Mouse (Mus musculus) erythroblast, embryonic 14.5 days (primary cell): ENCODE measurements around the gene Maml1. TPM values are rescaled to one million over a fixed set of nuclear protein-coding genes. Genes with fewer than 3 reads are reported as not detected.

ENCODE experiments used
- H3K27me3 ChIP-seq: 2 replicates; pipeline ENCODE4 v1.6.1; 2012; ENCODE audit warnings: inconsistent platforms; ENCODE audit not compliant: control insufficient read depth
- H3K36me3 ChIP-seq: 2 replicates; pipeline ENCODE4 v1.6.1; 2012; ENCODE audit warnings: mild to moderate bottlenecking, inconsistent platforms; ENCODE audit not compliant: control insufficient read depth
- H3K4me1 ChIP-seq: 2 replicates; pipeline ENCODE4 v1.6.1; 2012; ENCODE audit warnings: inconsistent platforms; ENCODE audit not compliant: control insufficient read depth
- H3K4me3 ChIP-seq: replicated peaks from 2 replicates; pipeline ENCODE3; 2012; ENCODE audit warnings: moderate library complexity, mild to moderate bottlenecking, inconsistent platforms
- H3K9me3 ChIP-seq: 2 replicates; pipeline ENCODE4 v1.6.1; 2012; ENCODE audit warnings: low read length, inconsistent platforms, mixed read lengths; ENCODE audit not compliant: control insufficient read depth
- GATA1 ChIP-seq: IDR thresholded peaks from 2 replicates; pipeline ENCODE4 v1.6.1; 2012; ENCODE audit warnings: low read length, inconsistent platforms, mixed read lengths
- TAL1 ChIP-seq: IDR thresholded peaks from 3 replicates; pipeline ENCODE4 v1.6.1; 2012; ENCODE audit warnings: low read length, inconsistent platforms, mixed read lengths
- polyA plus RNA-seq: library from polyadenylated mRNA; stranded (reverse); fragments of >175 nt; gene quantifications from 2 replicates; pipeline ENCODE4 v1.2.3, GENCODE M21; 2012

The Maml1 gene
- polyA plus RNA-seq, 1 experiment: 0.47 TPM

- H3K36me3 ChIP-seq: peaks cover 41% of the 10 kb centered on the region
- no peaks in the 10 kb centered on the region for H3K9me3 ChIP-seq
- H3K4me3 ChIP-seq: no peak overlapping the region
- H3K4me1 ChIP-seq: peaks cover 2% of the 10 kb centered on the region; the same call in 1 of the 2 replicates
- TF ChIP-seq TAL1 (no peak), GATA1 (no peak)
- no peaks in the 10 kb centered on the region for H3K27me3 ChIP-seq
Measured at GRCm38 (mm10) chr11:50269163-50269562, 22.9 kb downstream of the Maml1 start.

DNA sequence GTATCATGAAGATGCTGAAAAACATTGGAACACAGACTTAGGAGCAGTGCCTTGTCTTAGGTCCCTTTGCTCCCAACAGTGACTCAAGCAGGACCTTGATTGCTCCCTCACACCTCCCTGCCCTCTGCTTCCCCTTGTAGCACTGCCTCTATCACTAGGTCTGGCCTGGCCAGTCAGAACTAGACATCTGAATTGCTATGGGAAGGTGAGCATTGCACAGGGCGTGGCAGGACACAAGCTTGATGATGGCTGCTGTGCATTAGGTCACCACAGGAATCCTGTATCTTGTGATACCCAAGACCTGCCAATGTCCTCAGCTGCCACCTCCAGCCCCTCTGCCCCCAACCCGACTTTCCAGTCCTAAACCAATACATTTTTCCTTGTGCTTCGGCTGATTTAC, 25.1 kb downstream of the Maml1 start:
- Histone ChIP-seq H3K27me3 (no peaks in the 10 kb centered on the region), H3K9me3 (no peaks in the 10 kb centered on the region), H3K4me1 (peaks cover 2% of the 10 kb centered on the region; the same call in 1 of the 2 replicates), H3K36me3 (peaks cover 57% of the 10 kb centered on the region), H3K4me3 (no peak overlapping the region)
- TF ChIP-seq GATA1 (no peak), TAL1 (no peak)

GRCm38 (mm10) chr11:50265931-50266330, 26.2 kb downstream of the Maml1 start:
- H3K36me3 ChIP-seq: peaks cover 68% of the 10 kb centered on the region

DNA sequence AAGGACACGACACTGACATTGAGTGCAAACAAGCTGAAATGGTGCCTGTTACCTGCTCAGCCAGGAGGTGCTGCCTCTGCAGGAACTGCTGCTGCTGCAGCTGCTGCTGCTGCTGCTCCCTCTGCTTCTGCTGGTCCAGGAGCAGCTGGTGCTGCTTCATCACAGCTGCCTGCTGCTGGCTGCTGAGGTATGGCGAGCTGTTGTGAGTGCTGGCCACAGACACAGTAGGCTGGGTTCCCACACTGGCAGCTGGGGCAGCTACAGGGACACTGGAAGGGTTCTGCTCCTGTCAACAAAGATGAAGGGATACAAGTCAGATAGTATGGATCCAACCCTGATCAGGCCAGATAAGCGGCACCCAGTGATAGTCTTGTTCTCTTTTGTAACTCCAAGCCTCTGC, 28.9 kb downstream of the Maml1 start:
- H3K9me3 ChIP-seq: no peaks in the 10 kb centered on the region
- TF ChIP-seq TAL1 (no peak), GATA1 (no peak)
- H3K4me1 ChIP-seq: peaks cover 2% of the 10 kb centered on the region; the same call in 1 of the 2 replicates
- no peak overlapping the region for H3K4me3 ChIP-seq
- no peaks in the 10 kb centered on the region for H3K27me3 ChIP-seq
- H3K36me3 ChIP-seq: peaks cover 92% of the 10 kb centered on the region

More at GRCm38 (mm10) chr11:50265931-50266330, 26.2 kb downstream of the Maml1 start:
- Histone ChIP-seq H3K27me3 (no peaks in the 10 kb centered on the region), H3K4me1 (peaks cover 2% of the 10 kb centered on the region; the same call in 1 of the 2 replicates), H3K4me3 (no peak overlapping the region), H3K9me3 (no peaks in the 10 kb centered on the region)
- TF ChIP-seq GATA1: no peak
- no peak for TF ChIP-seq TAL1

- peaks cover 94% of the 10 kb centered on the region for H3K36me3 ChIP-seq
- no peak overlapping the region for H3K4me3 ChIP-seq
- no peaks in the 10 kb centered on the region; the same call in 1 of the 2 replicates for H3K4me1 ChIP-seq
- H3K9me3 ChIP-seq: no peaks in the 10 kb centered on the region
- H3K27me3 ChIP-seq: no peaks in the 10 kb centered on the region
- no peak for TF ChIP-seq GATA1
- no peak for TF ChIP-seq TAL1
Measured at GRCm38 (mm10) chr11:50262020-50262419, 30.1 kb downstream of the Maml1 start.

DNA sequence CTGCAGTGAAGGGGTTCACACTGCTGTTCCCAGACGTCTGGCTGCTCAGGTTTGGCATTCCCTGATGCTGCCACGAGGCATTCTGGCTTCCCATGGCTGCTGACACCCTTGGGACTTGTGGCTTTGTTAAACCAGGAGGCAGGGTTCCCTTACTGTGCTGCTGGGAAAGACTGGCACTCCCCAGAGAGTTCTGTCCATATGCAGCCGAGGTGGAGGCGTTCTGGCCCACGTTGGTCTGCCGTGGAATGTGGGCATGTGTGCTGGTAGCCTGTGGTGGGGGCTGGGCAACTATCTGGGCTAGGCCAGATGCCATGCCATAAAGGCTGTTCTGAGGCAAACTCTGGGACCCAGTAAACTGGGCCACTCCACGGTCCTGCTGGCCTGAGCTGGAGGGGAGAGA, 33.8 kb downstream of the Maml1 start:
- Histone ChIP-seq H3K36me3 (peaks cover 71% of the 10 kb centered on the region), H3K27me3 (no peaks in the 10 kb centered on the region), H3K9me3 (no peaks in the 10 kb centered on the region), H3K4me3 (no peak overlapping the region), H3K4me1 (no peaks in the 10 kb centered on the region; the same call in 1 of the 2 replicates)
- TF ChIP-seq TAL1 (no peak), GATA1 (no peak)

GRCm38 (mm10) chr11:50256615-50257014, 35.5 kb downstream of the Maml1 start:
- no peak for TF ChIP-seq TAL1
- TF ChIP-seq GATA1: no peak
- no peaks in the 10 kb centered on the region for H3K9me3 ChIP-seq
- H3K27me3 ChIP-seq: no peaks in the 10 kb centered on the region
- peaks cover 57% of the 10 kb centered on the region for H3K36me3 ChIP-seq
- H3K4me3 ChIP-seq: no peak overlapping the region
- no peaks in the 10 kb centered on the region; the same call in 1 of the 2 replicates for H3K4me1 ChIP-seq

DNA sequence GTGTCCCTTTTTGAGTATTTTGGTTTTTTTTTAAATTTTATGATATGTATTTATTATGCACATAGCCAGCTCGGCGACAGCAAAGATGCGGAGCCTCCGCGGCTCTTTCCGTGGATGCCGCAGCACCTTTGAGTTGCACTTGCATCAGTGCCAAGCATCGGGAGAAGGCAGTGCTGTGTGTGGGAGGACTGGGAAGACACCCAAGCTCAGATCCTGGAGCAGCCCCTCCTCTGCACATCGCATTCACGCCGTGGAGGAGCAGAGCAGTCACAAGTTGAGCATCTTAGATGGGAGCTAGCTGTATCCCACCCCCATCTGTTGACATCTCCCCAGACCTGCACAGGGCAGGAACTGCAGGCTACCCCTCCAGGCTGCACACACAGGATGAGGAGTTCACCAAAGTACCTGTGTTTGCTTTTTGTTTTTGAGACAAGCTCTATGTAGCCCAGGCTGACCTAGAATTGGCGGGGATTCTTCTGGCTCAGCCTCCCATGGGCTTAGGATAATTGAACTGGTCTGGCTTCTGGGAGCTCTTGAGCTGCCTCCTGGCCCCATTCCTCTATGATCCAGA, 38.0 kb downstream of the Maml1 start:
- Histone ChIP-seq H3K27me3 (no peaks in the 10 kb centered on the region), H3K9me3 (no peaks in the 10 kb centered on the region), H3K4me1 (no peaks in the 10 kb centered on the region; the same call in 1 of the 2 replicates), H3K4me3 (no peak overlapping the region), H3K36me3 (peaks cover 32% of the 10 kb centered on the region)
- no peak for TF ChIP-seq GATA1
- no peak for TF ChIP-seq TAL1

GRCm38 (mm10) chr11:50253393-50253792, 38.7 kb downstream of the Maml1 start:
- H3K27me3 ChIP-seq: no peaks in the 10 kb centered on the region
- H3K9me3 ChIP-seq: no peaks in the 10 kb centered on the region

More at GRCm38 (mm10) chr11:50253393-50253792, 38.7 kb downstream of the Maml1 start:
- Histone ChIP-seq H3K4me3 (no peak overlapping the region), H3K4me1 (no peaks in the 10 kb centered on the region; the same call in 1 of the 2 replicates), H3K36me3 (peaks cover 25% of the 10 kb centered on the region)
- TF ChIP-seq TAL1: no peak
- TF ChIP-seq GATA1: no peak
